Mouse (Mus musculus): ENCODE data around the gene Ralgapa1. TPM values are rescaled to one million over a fixed set of nuclear protein-coding genes. Genes with fewer than 3 reads are reported as not detected.
"Not testable (repeated sequence)": the region's sequence is repeated elsewhere in the genome, so short reads cannot be mapped to it uniquely, and the experiment has no call there.

Ralgapa1 gene
- total RNA-seq, 2 experiments from 2014 or later, result 112 to 126 TPM

GRCm38 (mm10) chr12:55563742-55564141 lies 257.2 kb downstream of the Ralgapa1 start:
- DNase-seq (ENCODE audit: low spot score in 2 of 2), result peak in 1 of 2 experiments; percentile 62
- intact Hi-C loops (cut with DNase I), result no loop called here

- intact Hi-C loops (cut with DNase I), result no loop called here
- DNase-seq (ENCODE audit: low spot score in 2 of 2), result no peak
Observed at GRCm38 (mm10) chr12:55560025-55560690, 260.8 kb downstream of the Ralgapa1 start.

GRCm38 (mm10) chr12:55559184-55559855 lies 261.6 kb downstream of the Ralgapa1 start:
- DNase-seq (ENCODE audit: low spot score in 2 of 2), result no peak
- intact Hi-C loops (cut with DNase I), result no loop called here

GRCm38 (mm10) chr12:55557866-55558265 lies 263.1 kb downstream of the Ralgapa1 start:
- DNase-seq (ENCODE audit: low spot score in 2 of 2), result peak in 1 of 2 experiments; percentile 59
- intact Hi-C loops (cut with DNase I), result no loop called here

- DNase-seq (ENCODE audit: low spot score in 2 of 2); intact Hi-C loops (cut with DNase I): not testable (repeated sequence)
Observed at GRCm38 (mm10) chr12:55554901-55555300, 266.1 kb downstream of the Ralgapa1 start.

Small RNA genes lying within 50 kb of the gene (microRNA-seq; reads per million reads assigned to microRNA genes)
- gene Gm23394, result 3.7 to 7.4 reads per million in 2 experiments

Other genes with a start within 250 kb of the Ralgapa1 start
- gene Insm2, start 221.7 kb downstream of the Ralgapa1 start, total RNA-seq (2021), result under 1 TPM; 0.37 to 0.49 TPM
- 10 to 100 TPM; 58.7 to 63.8 TPM for gene Brms1l, start 15.2 kb upstream of the Ralgapa1 start, total RNA-seq (2021)